Mouse (Mus musculus) intestine, embryonic 14.5 days (tissue): ENCODE data around the gene Rdh5. TPM values are rescaled to one million over a fixed set of nuclear protein-coding genes. Genes with fewer than 3 reads are reported as not detected.

Source experiments
- ATAC-seq: fragments of 200-750 bp; cut with Nextera tagmentation; replicated peaks from 2 replicates; pipeline ENCODE4 v1.8.0; 2017; ENCODE audit warnings: low read depth, moderate number of reproducible peaks, moderate TSS enrichment, moderate library complexity; ENCODE audit not compliant: low FRiP score, low TSS enrichment
- DNase-seq: peaks from one replicate; pipeline ENCODE4 v3.0.0-alpha.2; 2018; ENCODE audit warnings: low spot score
- H3K27ac ChIP-seq: fragments of 300-500 bp; sonication (generic); 2 replicates; pipeline ENCODE4 v1.5.1; 2014; ENCODE audit warnings: low read depth, mild to moderate bottlenecking, control low read depth
- H3K27me3 ChIP-seq: fragments of 300-500 bp; sonication (generic); replicated peaks from 2 replicates; pipeline ENCODE4 v1.6.1; 2014; ENCODE audit warnings: low read length, control low read depth; ENCODE audit not compliant: control insufficient read depth, insufficient read depth
- H3K36me3 ChIP-seq: fragments of 300-500 bp; sonication (generic); 2 replicates; pipeline ENCODE4 v1.6.1; 2014; ENCODE audit warnings: low read length, control low read depth; ENCODE audit not compliant: control insufficient read depth, insufficient read depth
- H3K4me1 ChIP-seq: fragments of 300-500 bp; sonication (generic); replicated peaks from 2 replicates; pipeline ENCODE4 v1.6.1; 2014; ENCODE audit warnings: low read length, control low read depth, mixed read lengths; ENCODE audit not compliant: control insufficient read depth, insufficient read depth
- H3K4me2 ChIP-seq: fragments of 300-500 bp; sonication (generic); 2 replicates; pipeline ENCODE4 v1.6.1; 2014; ENCODE audit warnings: low read length
- H3K4me3 ChIP-seq: fragments of 300-500 bp; sonication (generic); 2 replicates; pipeline ENCODE4 v1.5.1; 2014; ENCODE audit warnings: low read depth, low read length, control low read depth, mixed read lengths
- H3K9ac ChIP-seq: fragments of 300-500 bp; sonication (generic); 2 replicates; pipeline ENCODE4 v1.6.1; 2014; ENCODE audit warnings: mild to moderate bottlenecking, low read length
- H3K9me3 ChIP-seq: fragments of 300-500 bp; sonication (generic); 2 replicates; pipeline ENCODE4 v1.6.1; 2016; ENCODE audit warnings: low read length, control low read depth; ENCODE audit not compliant: control insufficient read depth
- WGBS: fragments of 180-500 bp; shearing (Covaris S2); extraction: QIAGEN DNeasy Blood & Tissue Kit; methylation state at CpG from one replicate; pipeline ENCODE4 v1.1.7; 2014; 5-methylcytosine and 5-hydroxymethylcytosine counted together
- polyA plus RNA-seq: library from polyadenylated mRNA; unstranded; fragments of >200 nt; fragmentation: Nextera tagmentation; extraction: Ambion mirVana; gene quantifications from 2 replicates; pipeline ENCODE4 v1.2.1, GENCODE M21; 2014

The Rdh5 gene
- polyA plus RNA-seq, 1 experiment from 2014 or later = 11.5 TPM

DNA sequence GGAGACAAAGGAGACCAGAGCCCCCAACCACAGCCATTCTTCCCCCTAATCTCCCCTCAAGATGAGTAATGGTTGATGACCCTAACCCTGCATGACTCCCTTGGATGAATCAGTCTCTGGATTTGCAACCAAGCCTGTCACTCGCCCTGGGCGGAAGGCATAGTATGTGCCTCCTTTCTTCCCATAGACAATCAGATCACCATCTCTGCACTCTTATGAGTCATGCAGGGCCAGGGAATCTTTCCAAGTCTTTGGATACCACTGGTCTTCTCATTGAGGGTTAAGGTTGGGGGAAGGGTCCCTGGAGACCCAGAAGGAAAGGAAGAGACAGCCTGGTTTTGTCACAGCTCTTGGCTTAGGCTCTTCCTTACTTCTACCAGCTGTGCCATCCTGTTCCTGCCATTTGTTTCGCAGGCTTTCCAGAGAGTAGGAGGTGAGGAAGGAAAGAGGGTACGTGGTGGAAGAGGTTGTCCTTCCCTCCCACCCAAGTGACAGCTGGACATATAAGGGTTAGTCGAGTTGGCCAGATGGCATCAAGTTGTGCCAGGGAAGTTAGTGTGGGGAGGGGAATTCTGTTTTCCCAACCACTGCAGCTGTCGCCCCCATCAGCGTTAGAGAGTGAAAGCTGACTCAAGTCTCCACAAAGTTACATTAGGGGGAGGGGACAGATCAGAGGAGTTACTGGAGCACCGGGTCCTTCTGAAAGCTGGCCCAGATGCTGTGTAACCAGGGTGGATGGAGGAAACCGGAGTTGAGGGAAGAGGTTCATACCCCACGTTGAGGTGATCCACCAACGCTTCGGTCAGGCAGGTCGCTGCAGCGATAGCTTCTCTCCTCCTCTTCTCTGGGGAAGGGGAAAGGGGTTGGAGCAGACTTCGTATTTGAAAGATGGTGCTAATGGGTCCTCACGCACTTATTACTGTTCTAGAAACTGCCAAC is 536 bp downstream of the Rdh5 start:
- H3K9ac ChIP-seq = peak overlapping the region; percentile 78; the same call in 1 of the 2 replicates
- H3K9me3 ChIP-seq = no peaks in the 10 kb centered on the region
- H3K4me2 ChIP-seq = peak overlapping the region; percentile 70
- ATAC-seq (no peak), DNase-seq (no peak)
- no peaks in the 10 kb centered on the region for H3K27me3 ChIP-seq
- peak overlapping the region; percentile 92 for H3K4me3 ChIP-seq
- WGBS = 71% methylated on average over 16 of the region's 16 CpGs
- peaks cover 20% of the 10 kb centered on the region for H3K4me1 ChIP-seq
- H3K27ac ChIP-seq = 0 out of 2 replicates have a peak overlapping the region, but pooled peaks have one; percentile 16
- peaks cover 14% of the 10 kb centered on the region for H3K36me3 ChIP-seq

DNA sequence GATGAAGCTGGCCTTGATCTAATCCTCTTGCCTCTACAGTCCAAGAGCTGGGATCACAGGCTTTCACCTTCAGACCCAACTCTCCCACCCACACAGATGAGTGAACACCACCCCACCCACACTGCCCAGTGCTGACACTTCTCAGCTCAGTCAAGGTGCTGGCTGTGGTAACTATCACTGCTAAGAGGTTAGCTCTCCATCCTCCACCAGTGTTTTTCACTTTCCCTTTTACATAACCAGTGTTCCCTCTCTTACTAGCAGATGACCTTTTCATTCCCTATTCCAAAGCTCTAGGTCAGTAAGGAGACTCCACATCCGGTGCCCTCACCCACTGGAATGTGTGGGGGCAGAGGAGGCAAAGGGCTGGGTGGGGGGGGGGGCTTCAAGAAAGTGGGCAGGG is 1.4 kb downstream of the Rdh5 start:
- DNase-seq (no peak), ATAC-seq (no peak)
- Histone ChIP-seq H3K36me3 (peaks cover 23% of the 10 kb centered on the region), H3K27me3 (no peaks in the 10 kb centered on the region), H3K4me1 (peaks cover 20% of the 10 kb centered on the region), H3K9ac (no peak overlapping the region), H3K4me3 (no peak overlapping the region), H3K4me2 (no peak overlapping the region), H3K9me3 (no peaks in the 10 kb centered on the region), H3K27ac (peak overlapping the region; percentile 27; the same call in 1 of the 2 replicates)
- 45% methylated on average over 1 of the region's 1 CpGs for WGBS

DNA sequence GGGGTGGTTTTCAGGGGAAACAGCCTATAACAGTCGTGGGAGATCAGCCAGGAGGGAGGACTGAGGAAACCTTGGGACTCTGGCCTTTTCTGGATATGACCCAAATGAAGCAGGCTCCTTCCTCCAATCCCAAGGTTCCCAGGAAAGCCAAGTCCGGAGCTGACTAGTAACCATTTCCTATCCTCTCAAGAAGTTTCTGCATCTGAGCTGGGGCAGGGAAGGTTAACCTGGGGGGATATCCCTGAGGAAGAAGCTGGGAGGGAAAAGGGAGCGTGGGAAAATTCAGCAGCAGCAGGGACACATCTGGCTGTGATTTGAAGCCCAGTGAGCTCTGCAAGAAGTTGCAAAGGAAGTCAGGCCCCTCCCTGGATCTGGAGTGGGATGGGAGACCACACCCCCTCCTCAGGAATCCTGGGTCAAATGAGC is 1.9 kb downstream of the Rdh5 start:
- 59% methylated on average over 3 of the region's 3 CpGs for WGBS
- ATAC-seq (no peak), DNase-seq (no peak)
- Histone ChIP-seq H3K27ac (peak overlapping the region; percentile 27; the same call in 1 of the 2 replicates), H3K9ac (no peak overlapping the region), H3K9me3 (no peaks in the 10 kb centered on the region), H3K4me2 (no peak overlapping the region), H3K4me1 (peaks cover 20% of the 10 kb centered on the region), H3K36me3 (peaks cover 25% of the 10 kb centered on the region), H3K27me3 (no peaks in the 10 kb centered on the region), H3K4me3 (no peak overlapping the region)

DNA sequence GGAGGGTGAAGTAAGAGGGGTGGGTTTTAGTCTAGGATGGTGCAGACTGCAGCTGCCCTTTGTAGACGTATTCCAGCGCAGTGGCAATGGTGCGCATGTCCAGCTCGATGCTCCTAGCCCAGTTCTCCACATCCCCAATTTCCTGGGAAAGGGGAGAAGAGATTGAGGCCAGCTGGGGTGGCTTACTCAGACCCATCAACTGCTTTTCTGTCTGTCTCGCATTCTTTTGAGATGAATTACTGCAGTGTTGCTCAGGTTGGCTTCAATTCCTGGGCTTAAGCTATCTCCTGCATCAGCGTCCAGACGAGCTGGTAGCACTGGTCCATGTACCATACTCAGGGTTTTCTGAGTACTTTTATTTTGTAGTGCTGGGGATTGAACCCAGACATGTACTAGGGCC is 2.7 kb downstream of the Rdh5 start:
- no peak for ATAC-seq
- 76% methylated on average over 7 of the region's 7 CpGs for WGBS
- peaks cover 20% of the 10 kb centered on the region for H3K4me1 ChIP-seq
- H3K9me3 ChIP-seq = no peaks in the 10 kb centered on the region
- peaks cover 32% of the 10 kb centered on the region for H3K36me3 ChIP-seq
- H3K27me3 ChIP-seq = no peaks in the 10 kb centered on the region
- H3K9ac ChIP-seq = no peak overlapping the region
- H3K4me3 ChIP-seq = no peak overlapping the region
- no peak overlapping the region for H3K4me2 ChIP-seq
- no peak overlapping the region for H3K27ac ChIP-seq
- DNase-seq = no peak

DNA sequence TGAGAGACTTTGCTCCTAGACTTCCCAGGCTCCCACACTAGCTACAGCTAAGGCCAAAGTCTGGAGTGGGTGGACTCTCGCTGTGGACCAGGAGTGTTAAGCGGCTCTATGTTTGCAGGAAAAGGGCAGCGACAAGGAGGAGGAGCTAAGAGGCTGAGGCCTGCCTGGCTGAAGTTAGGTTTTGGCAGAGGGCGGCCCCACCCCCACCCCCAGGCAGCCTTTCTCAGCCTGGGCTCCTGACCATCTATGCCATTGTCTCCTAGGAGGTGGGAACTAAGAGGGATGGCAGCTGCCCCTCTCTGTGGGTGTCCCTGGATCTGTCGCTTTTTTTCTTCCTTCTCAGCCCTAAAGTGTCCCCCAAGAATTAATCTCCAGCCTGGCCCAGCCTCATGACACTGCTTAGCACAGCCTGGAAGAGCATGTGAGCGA is 3.5 kb downstream of the Rdh5 start:
- Histone ChIP-seq H3K36me3 (peaks cover 39% of the 10 kb centered on the region), H3K9me3 (no peaks in the 10 kb centered on the region), H3K4me3 (no peak overlapping the region), H3K4me2 (no peak overlapping the region), H3K27me3 (no peaks in the 10 kb centered on the region), H3K4me1 (peaks cover 20% of the 10 kb centered on the region), H3K9ac (no peak overlapping the region), H3K27ac (no peak overlapping the region)
- DNase-seq = no peak
- 23% methylated on average over 6 of the region's 6 CpGs for WGBS
- no peak for ATAC-seq

DNA sequence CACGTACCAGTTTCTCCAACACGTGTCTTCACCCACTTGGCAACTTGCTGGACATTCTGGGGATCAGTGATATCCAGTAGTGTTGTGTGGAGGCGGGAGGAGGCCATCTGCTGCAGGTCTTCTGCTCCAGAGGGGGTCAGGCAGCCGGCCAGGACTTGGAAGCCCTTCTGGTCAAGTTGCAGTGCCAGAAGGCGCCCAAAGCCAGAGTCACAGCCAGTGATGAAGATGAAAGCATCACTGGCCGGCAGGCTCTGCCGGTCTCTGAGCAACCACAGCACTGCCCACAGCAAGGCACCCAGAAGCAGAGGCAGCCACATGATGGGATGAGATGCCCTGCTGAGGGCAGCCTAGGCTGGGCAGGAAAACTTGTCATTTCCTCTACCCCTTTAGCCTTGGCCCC is 4.4 kb downstream of the Rdh5 start:
- Histone ChIP-seq H3K36me3 (peaks cover 49% of the 10 kb centered on the region), H3K4me3 (no peak overlapping the region), H3K9me3 (no peaks in the 10 kb centered on the region), H3K4me1 (peaks cover 15% of the 10 kb centered on the region), H3K27ac (no peak overlapping the region), H3K4me2 (no peak overlapping the region), H3K27me3 (no peaks in the 10 kb centered on the region), H3K9ac (no peak overlapping the region)
- DNase-seq = no peak
- WGBS = 82% methylated on average over 7 of the region's 7 CpGs
- ATAC-seq = no peak

DNA sequence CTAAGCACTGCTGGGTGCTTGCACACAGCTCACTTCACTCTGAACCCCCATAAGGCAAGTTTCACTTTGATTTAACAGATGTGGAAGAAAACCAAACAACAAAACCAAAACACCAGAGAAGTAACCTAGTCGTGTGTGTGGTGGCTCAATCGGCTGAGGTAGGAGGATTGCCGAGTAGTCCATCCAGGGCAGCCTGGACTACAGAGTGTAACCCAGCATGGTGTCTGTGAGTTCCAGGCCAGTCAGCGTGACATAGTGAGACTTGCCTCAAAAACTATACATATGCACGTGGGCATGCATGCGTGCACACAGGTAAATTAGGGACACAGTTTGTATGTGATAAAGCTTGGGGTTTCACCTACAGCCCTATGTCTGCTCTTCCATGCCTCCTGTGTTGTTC is 5.3 kb downstream of the Rdh5 start:
- H3K36me3 ChIP-seq = peaks cover 53% of the 10 kb centered on the region
- no peak overlapping the region for H3K4me3 ChIP-seq
- H3K27ac ChIP-seq = no peak overlapping the region
- no peaks in the 10 kb centered on the region for H3K9me3 ChIP-seq
- no peak for ATAC-seq
- DNase-seq = no peak
- H3K9ac ChIP-seq = no peak overlapping the region
- H3K4me1 ChIP-seq = peaks cover 18% of the 10 kb centered on the region
- no peak overlapping the region for H3K4me2 ChIP-seq
- 91% methylated on average over 6 of the region's 6 CpGs for WGBS
- no peaks in the 10 kb centered on the region for H3K27me3 ChIP-seq

DNA sequence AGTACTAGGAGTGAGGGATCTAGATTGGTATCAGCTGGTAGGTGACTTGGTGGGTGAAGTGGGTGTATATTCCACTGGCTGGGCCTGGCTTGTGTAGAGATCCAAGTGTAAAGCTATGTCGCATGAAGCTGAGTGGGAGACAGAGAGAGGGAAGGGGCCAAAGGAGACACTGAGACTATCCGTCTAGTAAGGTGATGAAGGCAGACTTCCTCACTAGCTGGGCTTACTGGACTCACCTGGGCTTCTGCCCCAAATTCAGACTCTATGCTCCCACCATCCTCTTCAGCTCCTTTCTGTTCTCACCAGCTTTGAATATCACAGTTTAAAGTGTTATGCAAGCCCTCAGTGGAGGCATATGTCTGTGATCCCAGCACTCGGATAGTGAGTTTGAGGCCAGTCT is 6.0 kb downstream of the Rdh5 start:
- no peak for DNase-seq
- no peak for ATAC-seq
- WGBS = 92% methylated on average over 3 of the region's 3 CpGs
- peaks cover 13% of the 10 kb centered on the region for H3K4me1 ChIP-seq
- H3K9me3 ChIP-seq = no peaks in the 10 kb centered on the region
- no peak overlapping the region for H3K27ac ChIP-seq
- no peak overlapping the region for H3K4me2 ChIP-seq
- peaks cover 60% of the 10 kb centered on the region for H3K36me3 ChIP-seq
- no peak overlapping the region for H3K9ac ChIP-seq
- no peaks in the 10 kb centered on the region for H3K27me3 ChIP-seq
- H3K4me3 ChIP-seq = no peak overlapping the region

DNA sequence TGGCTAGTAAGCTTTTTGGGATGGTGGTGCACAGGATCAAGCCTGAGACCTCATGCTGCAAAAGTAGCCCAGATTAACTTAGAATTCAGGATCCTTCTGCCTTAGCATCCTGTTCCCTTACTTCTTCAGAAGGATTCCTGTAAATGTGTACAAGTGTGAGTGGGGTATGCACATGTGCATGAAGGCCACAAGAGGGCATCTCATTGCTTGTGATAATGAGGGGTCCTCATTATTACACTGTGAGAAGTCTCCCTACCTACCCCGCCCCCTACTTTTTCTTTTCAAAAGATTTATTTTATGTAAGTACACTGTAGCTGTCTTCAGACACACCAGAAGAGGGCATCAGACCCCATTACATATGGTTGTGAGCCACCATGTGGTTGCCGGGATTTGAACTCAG is 7.1 kb downstream of the Rdh5 start:
- H3K4me1 ChIP-seq = peaks cover 12% of the 10 kb centered on the region; the same call in 1 of the 2 replicates
- DNase-seq (no peak), ATAC-seq (no peak)
- 95% methylated on average over 2 of the region's 2 CpGs for WGBS
- no peak overlapping the region for H3K27ac ChIP-seq
- peaks cover 62% of the 10 kb centered on the region for H3K36me3 ChIP-seq
- H3K27me3 ChIP-seq = no peaks in the 10 kb centered on the region
- no peaks in the 10 kb centered on the region for H3K9me3 ChIP-seq
- no peak overlapping the region for H3K4me3 ChIP-seq
- H3K4me2 ChIP-seq = no peak overlapping the region
- H3K9ac ChIP-seq = no peak overlapping the region
